Mouse (Mus musculus) stomach, embryonic 16.5 days (tissue): ENCODE results near the gene Vegfd. TPM values are rescaled to one million over a fixed set of nuclear protein-coding genes. Genes with fewer than 3 reads are reported as not detected.

Source experiments
- ATAC-seq: fragments of 200-750 bp; cut with Nextera tagmentation; 2 replicates; pipeline ENCODE4 v1.8.0; 2017; ENCODE audit warnings: moderate number of reproducible peaks, moderate TSS enrichment; ENCODE audit not compliant: insufficient read depth, low FRiP score
- H3K27ac ChIP-seq: fragments of 300-500 bp; sonication (generic); 2 replicates; pipeline ENCODE4 v1.5.1; 2014; ENCODE audit warnings: low read length
- H3K27me3 ChIP-seq: fragments of 300-500 bp; sonication (generic); 2 replicates; pipeline ENCODE4 v1.6.1; 2014; ENCODE audit warnings: low read length, control low read depth, mixed read lengths; ENCODE audit not compliant: control insufficient read depth, insufficient read depth
- H3K36me3 ChIP-seq: fragments of 300-500 bp; sonication (generic); 2 replicates; pipeline ENCODE4 v1.6.1; 2014; ENCODE audit warnings: low read length; ENCODE audit not compliant: control insufficient read depth, insufficient read depth
- H3K4me1 ChIP-seq: fragments of 300-500 bp; sonication (generic); 2 replicates; pipeline ENCODE4 v1.6.1; 2014; ENCODE audit warnings: low read length, control low read depth, mixed read lengths; ENCODE audit not compliant: control insufficient read depth, insufficient read depth
- H3K4me2 ChIP-seq: fragments of 300-500 bp; sonication (generic); 2 replicates; pipeline ENCODE4 v1.6.1; 2014; ENCODE audit warnings: low read depth, low read length, mixed read lengths
- H3K4me3 ChIP-seq: fragments of 300-500 bp; sonication (generic); replicated peaks from 2 replicates; pipeline ENCODE4 v1.5.1; 2014; ENCODE audit warnings: mild to moderate bottlenecking, low read length
- H3K9ac ChIP-seq: fragments of 300-500 bp; sonication (generic); 2 replicates; pipeline ENCODE4 v1.6.1; 2014; ENCODE audit warnings: low read length
- H3K9me3 ChIP-seq: fragments of 300-500 bp; sonication (generic); replicated peaks from 2 replicates; pipeline ENCODE4 v1.6.1; 2016; ENCODE audit warnings: low read length, control low read depth; ENCODE audit not compliant: control insufficient read depth
- WGBS: fragments of 180-500 bp; shearing (Covaris S2); extraction: QIAGEN DNeasy Blood & Tissue Kit; methylation state at CpG from one replicate; pipeline ENCODE4 v1.1.7; 2014; 5-methylcytosine and 5-hydroxymethylcytosine counted together
- polyA plus RNA-seq: library from polyadenylated mRNA; unstranded; fragments of >200 nt; fragmentation: Nextera tagmentation; extraction: Ambion mirVana; gene quantifications from 2 replicates; pipeline ENCODE4 v1.2.1, GENCODE M21; 2015

Vegfd gene
- polyA plus RNA-seq, 1 experiment from 2014 or later, result 9.9 TPM

- no peak overlapping the region for H3K4me3 ChIP-seq
- H3K27ac ChIP-seq, result no peak overlapping the region
- no peaks in the 10 kb centered on the region for H3K9me3 ChIP-seq
- no peak for ATAC-seq
- WGBS, result 48% methylated on average over 1 of the region's 1 CpGs
- H3K9ac ChIP-seq, result no peak overlapping the region
- H3K36me3 ChIP-seq, result no peaks in the 10 kb centered on the region
- no peaks in the 10 kb centered on the region for H3K27me3 ChIP-seq
- no peak overlapping the region for H3K4me2 ChIP-seq
- no peaks in the 10 kb centered on the region for H3K4me1 ChIP-seq
Observed at GRCm38 (mm10) chrX:164410562-164410961, 37.4 kb downstream of the Vegfd start.

- WGBS, result 88% methylated on average over 2 of the region's 2 CpGs
- H3K4me2 ChIP-seq, result no peak overlapping the region
Observed at GRCm38 (mm10) chrX:164416803-164417202, 43.6 kb downstream of the Vegfd start.

GRCm38 (mm10) chrX:164418008-164418407, 44.8 kb downstream of the Vegfd start:
- no peak overlapping the region for H3K27ac ChIP-seq
- no peaks in the 10 kb centered on the region for H3K4me1 ChIP-seq
- H3K9ac ChIP-seq, result no peak overlapping the region
- no peak overlapping the region for H3K4me2 ChIP-seq
- ATAC-seq, result no peak
- H3K36me3 ChIP-seq, result no peaks in the 10 kb centered on the region
- no peaks in the 10 kb centered on the region for H3K9me3 ChIP-seq
- no peak overlapping the region for H3K4me3 ChIP-seq
- no peaks in the 10 kb centered on the region; the same call in 1 of the 2 replicates for H3K27me3 ChIP-seq

More at GRCm38 (mm10) chrX:164416803-164417202, 43.6 kb downstream of the Vegfd start:
- Histone ChIP-seq H3K27ac (no peak overlapping the region), H3K4me1 (no peaks in the 10 kb centered on the region), H3K4me3 (no peak overlapping the region), H3K27me3 (no peaks in the 10 kb centered on the region; the same call in 1 of the 2 replicates), H3K36me3 (no peaks in the 10 kb centered on the region), H3K9me3 (no peaks in the 10 kb centered on the region), H3K9ac (no peak overlapping the region)
- ATAC-seq, result no peak

GRCm38 (mm10) chrX:164419471-164419939, 46.3 kb downstream of the Vegfd start, which contains the start of gene Piga:
Piga (plus strand) TSS chrX:164419787.
- Histone ChIP-seq H3K27me3 (no peaks in the 10 kb centered on the region; the same call in 1 of the 2 replicates), H3K4me3 (peak within 1 kb of the TSS; percentile 62), H3K9me3 (no peaks in the 10 kb centered on the region), H3K9ac (peak within 1 kb of the TSS; percentile 80), H3K4me1 (no peaks in the 10 kb centered on the region), H3K36me3 (no peaks in the 10 kb centered on the region), H3K4me2 (peak within 1 kb of the TSS; percentile 53), H3K27ac (peak within 1 kb of the TSS; percentile 36)
- peak; percentile 99 for ATAC-seq
- 7% methylated on average over 40 of the region's 40 CpGs for WGBS

- no peaks in the 10 kb centered on the region for H3K36me3 ChIP-seq
- H3K4me1 ChIP-seq, result no peaks in the 10 kb centered on the region
- peak overlapping the region; percentile 36 for H3K27ac ChIP-seq
- H3K4me3 ChIP-seq, result peak overlapping the region; percentile 62
- ATAC-seq, result peak; percentile 4
- peak overlapping the region; percentile 53 for H3K4me2 ChIP-seq
- H3K9me3 ChIP-seq, result no peaks in the 10 kb centered on the region
- no peaks in the 10 kb centered on the region; the same call in 1 of the 2 replicates for H3K27me3 ChIP-seq
- peak overlapping the region; percentile 80 for H3K9ac ChIP-seq
- WGBS, result 16% methylated on average over 13 of the region's 13 CpGs
Observed at GRCm38 (mm10) chrX:164419955-164420354, 46.8 kb downstream of the Vegfd start.

GRCm38 (mm10) chrX:164420518-164420917, 47.3 kb downstream of the Vegfd start:
- no peak overlapping the region for H3K27ac ChIP-seq
- H3K4me1 ChIP-seq, result no peaks in the 10 kb centered on the region
- no peaks in the 10 kb centered on the region for H3K9me3 ChIP-seq

GRCm38 (mm10) chrX:164424821-164425220, 51.6 kb downstream of the Vegfd start:
- Histone ChIP-seq H3K27ac (no peak overlapping the region), H3K27me3 (no peaks in the 10 kb centered on the region; the same call in 1 of the 2 replicates), H3K4me2 (no peak overlapping the region), H3K4me3 (no peak overlapping the region), H3K4me1 (no peaks in the 10 kb centered on the region), H3K9me3 (no peaks in the 10 kb centered on the region), H3K36me3 (no peaks in the 10 kb centered on the region), H3K9ac (no peak overlapping the region)
- 83% methylated on average over 1 of the region's 1 CpGs for WGBS
- ATAC-seq, result no peak

More at GRCm38 (mm10) chrX:164420518-164420917, 47.3 kb downstream of the Vegfd start:
- Histone ChIP-seq H3K9ac (peak overlapping the region; percentile 80), H3K4me2 (peak overlapping the region; percentile 53), H3K36me3 (no peaks in the 10 kb centered on the region), H3K4me3 (peak overlapping the region; percentile 62), H3K27me3 (no peaks in the 10 kb centered on the region; the same call in 1 of the 2 replicates)
- no peak for ATAC-seq
- 32% methylated on average over 3 of the region's 3 CpGs for WGBS

DNA sequence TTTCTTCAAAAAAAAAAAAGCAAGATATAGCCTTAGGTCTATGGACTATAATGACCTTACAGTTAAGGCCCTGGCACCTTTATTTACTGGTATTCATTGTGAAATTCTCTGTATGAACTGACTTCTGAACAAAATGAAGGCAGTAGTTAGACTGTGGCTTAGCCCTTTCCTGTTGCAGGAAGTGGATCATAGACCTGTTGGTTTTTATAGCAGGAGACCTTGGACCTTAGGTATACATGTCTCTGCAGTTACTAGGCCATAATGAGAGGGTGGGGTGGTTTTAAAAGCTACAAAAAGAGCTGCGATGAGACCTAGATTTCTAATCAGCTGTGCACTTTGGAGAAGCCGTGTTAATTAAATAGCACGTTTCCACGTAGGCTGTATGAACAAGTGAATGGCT, 54.1 kb downstream of the Vegfd start:
- H3K4me3 ChIP-seq, result no peak overlapping the region
- no peaks in the 10 kb centered on the region for H3K36me3 ChIP-seq
- no peaks in the 10 kb centered on the region for H3K9me3 ChIP-seq
- no peak overlapping the region for H3K4me2 ChIP-seq
- 80% methylated on average over 4 of the region's 4 CpGs for WGBS
- H3K27ac ChIP-seq, result no peak overlapping the region
- ATAC-seq, result no peak
- no peaks in the 10 kb centered on the region for H3K27me3 ChIP-seq
- H3K9ac ChIP-seq, result no peak overlapping the region
- H3K4me1 ChIP-seq, result no peaks in the 10 kb centered on the region

GRCm38 (mm10) chrX:164428224-164428623, 55.0 kb downstream of the Vegfd start:
- no peaks in the 10 kb centered on the region for H3K4me1 ChIP-seq
- WGBS, result 79% methylated on average over 2 of the region's 2 CpGs
- no peak for ATAC-seq

More at GRCm38 (mm10) chrX:164428224-164428623, 55.0 kb downstream of the Vegfd start:
- Histone ChIP-seq H3K27me3 (no peaks in the 10 kb centered on the region), H3K27ac (no peak overlapping the region), H3K9me3 (no peaks in the 10 kb centered on the region), H3K36me3 (no peaks in the 10 kb centered on the region), H3K9ac (no peak overlapping the region), H3K4me3 (no peak overlapping the region), H3K4me2 (no peak overlapping the region)
